Mouse (Mus musculus): ENCODE measurements around the gene 3110082I17Rik. TPM values are rescaled to one million over a fixed set of nuclear protein-coding genes. Genes with fewer than 3 reads are reported as not detected.

Gene 3110082I17Rik
- polyA plus RNA-seq, 1 experiment from 2014 or later, result 15.7 TPM

DNA sequence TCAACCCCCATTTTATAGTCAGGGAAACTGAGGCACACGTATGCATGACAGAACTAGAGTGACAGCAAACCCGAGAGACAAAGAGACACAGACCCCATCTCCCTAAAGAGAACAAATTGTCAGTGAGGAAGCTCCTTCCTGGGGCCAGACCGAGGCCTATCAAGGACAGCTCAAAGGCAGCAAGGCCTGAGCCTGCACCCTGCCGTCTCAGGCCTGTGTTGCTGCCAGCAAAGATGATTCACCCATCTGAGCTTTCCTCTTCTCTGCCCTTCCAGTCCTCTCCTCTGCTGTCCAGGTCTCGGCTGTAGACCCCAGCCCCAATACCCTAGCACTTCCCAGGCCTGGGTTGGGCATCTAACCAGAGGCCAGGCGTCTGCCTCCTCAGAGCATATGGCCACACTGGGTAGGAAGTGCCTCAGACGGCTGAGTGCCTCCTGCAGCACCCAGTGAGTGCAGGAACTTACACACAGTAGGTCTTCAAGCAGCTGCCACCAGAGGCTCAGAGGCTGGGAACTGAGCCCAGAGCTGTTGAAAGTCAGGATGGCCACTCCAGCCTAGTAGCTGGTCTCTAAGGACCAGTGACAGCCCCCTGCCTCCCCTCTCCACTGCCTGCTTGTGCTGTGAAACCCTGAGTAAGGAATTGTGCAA, 133.2 kb downstream of the 3110082I17Rik start:
- Histone ChIP-seq H3K9me3 (replicated peaks) (no peaks in the 10 kb centered on the region), H3K36me3 (no peaks in the 10 kb centered on the region), H3K27ac (replicated peaks) (no peak overlapping the region), H3K4me3 (replicated peaks) (no peak overlapping the region), H3K27me3 (replicated peaks) (peaks cover 29% of the 10 kb centered on the region), H3K4me1 (peaks cover 34% of the 10 kb centered on the region), H3K4me2 (no peak overlapping the region), H3K9ac (replicated peaks) (no peak overlapping the region)
- no peak for ATAC-seq (ENCODE audit: low FRiP score)
- 76% methylated on average over 7 of the region's 7 CpGs for WGBS

DNA sequence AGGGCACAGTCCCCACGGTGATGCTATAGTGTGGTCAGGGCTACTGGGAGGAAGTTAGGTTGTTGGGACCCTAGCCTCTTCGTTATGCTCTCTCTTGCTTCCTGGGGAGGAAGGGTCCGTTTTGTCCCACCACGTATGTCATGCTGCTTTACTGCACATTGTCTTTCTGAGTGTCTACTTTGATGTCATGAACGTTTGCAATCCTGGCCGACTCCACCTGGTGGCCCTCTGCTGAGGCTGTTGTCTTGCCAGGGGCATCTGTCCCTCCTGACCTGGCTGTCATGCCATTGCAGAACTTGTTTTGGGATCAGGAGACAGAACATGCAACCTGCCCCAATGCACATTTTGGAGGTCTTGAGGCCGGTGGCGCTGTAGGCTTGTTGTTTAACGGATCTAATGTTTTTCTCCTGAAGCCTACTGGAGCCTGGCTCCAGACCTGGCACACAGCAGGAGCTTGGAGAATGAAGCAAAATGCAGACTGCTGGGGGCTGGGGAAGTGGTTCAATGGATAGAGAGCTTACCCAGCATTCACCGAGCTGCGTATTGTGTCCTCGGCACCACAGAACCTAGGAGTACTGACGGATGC, 134.1 kb downstream of the 3110082I17Rik start:
- Histone ChIP-seq H3K36me3 (no peaks in the 10 kb centered on the region), H3K9me3 (replicated peaks) (no peaks in the 10 kb centered on the region), H3K4me2 (peak overlapping the region; percentile 84), H3K9ac (replicated peaks) (no peak overlapping the region), H3K27ac (replicated peaks) (no peak overlapping the region), H3K27me3 (replicated peaks) (peaks cover 29% of the 10 kb centered on the region), H3K4me1 (peaks cover 34% of the 10 kb centered on the region), H3K4me3 (replicated peaks) (no peak overlapping the region)
- ATAC-seq (ENCODE audit: low FRiP score), result no peak
- 60% methylated on average over 13 of the region's 13 CpGs for WGBS

DNA sequence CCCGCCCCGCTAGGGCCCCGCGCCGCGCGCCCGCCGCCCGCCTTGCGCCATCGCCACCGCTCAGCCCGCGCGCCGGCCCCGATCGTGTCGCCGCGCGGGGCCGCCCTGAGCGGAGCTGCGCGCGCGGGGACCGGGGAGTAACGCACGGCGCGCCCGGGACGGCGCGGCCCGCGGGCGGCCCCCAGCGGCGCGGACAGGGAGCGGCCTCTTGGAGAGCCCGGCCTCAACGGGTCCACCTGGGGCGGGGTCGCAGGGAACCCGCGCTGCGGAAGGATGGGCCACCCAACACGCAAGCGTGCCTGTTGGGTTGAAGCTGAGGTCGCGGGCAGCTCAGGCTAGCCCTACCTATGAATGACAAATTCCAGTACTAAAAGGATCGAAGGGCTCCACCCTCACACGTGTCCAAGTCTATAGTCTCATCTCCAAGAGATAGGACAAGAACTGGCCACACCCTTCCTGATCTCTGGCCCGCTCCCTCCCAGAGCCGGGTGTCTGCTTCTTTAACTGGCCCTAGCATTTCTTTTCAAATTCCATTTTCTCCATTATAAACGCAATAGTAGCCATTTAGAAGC, 134.8 kb downstream of the 3110082I17Rik start, which contains the start of gene Adap1:
TSS of gene Adap1 (minus strand) at position 228 of the 572 bp plus-strand sequence.
- peak; percentile 74 for ATAC-seq (ENCODE audit: low FRiP score)
- 3% methylated on average over 61 of the region's 61 CpGs for WGBS
- H3K9me3 ChIP-seq (replicated peaks), result no peaks in the 10 kb centered on the region
- H3K4me1 ChIP-seq, result peaks cover 34% of the 10 kb centered on the region
- H3K4me2 ChIP-seq, result peak within 1 kb of the TSS; percentile 84
- H3K27ac ChIP-seq (replicated peaks), result peak within 1 kb of the TSS; percentile 82
- H3K9ac ChIP-seq (replicated peaks), result peak within 1 kb of the TSS; percentile 89
- H3K36me3 ChIP-seq, result no peaks in the 10 kb centered on the region
- peaks cover 29% of the 10 kb centered on the region for H3K27me3 ChIP-seq (replicated peaks)
- peak within 1 kb of the TSS; percentile 76 for H3K4me3 ChIP-seq (replicated peaks)

DNA sequence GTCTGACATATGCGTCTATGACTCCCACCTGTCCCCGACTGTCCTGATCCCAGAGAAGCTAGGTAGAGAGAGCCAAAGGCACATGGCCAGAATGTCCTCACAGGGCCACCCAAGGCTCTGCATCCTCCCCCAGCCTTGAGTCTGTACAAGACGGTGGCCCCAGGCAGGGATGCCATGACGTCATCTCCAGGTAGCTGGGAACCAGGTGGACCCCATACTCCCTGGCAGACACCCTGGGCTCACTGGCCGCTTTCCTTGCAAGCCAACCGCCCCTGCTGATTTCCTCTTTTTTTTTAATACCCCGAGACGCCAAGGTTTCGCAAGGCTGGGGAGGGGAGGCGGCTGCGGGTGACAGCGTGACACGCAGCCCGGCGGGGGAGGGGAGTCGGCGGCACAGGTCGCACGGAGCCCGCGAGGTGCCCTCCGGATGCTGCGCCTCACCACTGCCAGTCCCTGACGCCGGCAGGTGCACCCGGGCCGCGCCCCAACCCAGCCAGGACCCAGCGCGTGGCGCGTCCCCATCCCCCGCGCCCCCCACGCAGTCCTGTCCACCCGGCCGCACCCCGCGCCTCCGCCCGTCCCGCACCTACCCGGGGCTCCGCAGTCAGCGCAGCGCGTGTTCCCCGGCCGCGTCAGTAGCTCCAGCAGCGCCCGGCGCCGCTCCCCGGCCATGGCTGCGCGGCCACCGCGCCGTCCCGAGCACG, 135.5 kb downstream of the 3110082I17Rik start:
- Histone ChIP-seq H3K4me1 (peaks cover 34% of the 10 kb centered on the region), H3K36me3 (no peaks in the 10 kb centered on the region), H3K27me3 (replicated peaks) (peaks cover 29% of the 10 kb centered on the region), H3K27ac (replicated peaks) (peak overlapping the region; percentile 82), H3K4me3 (replicated peaks) (peak overlapping the region; percentile 76), H3K9me3 (replicated peaks) (no peaks in the 10 kb centered on the region), H3K4me2 (peak overlapping the region; percentile 84), H3K9ac (replicated peaks) (peak overlapping the region; percentile 89)
- peak; percentile 63 for ATAC-seq (ENCODE audit: low FRiP score)
- 2% methylated on average over 55 of the region's 62 CpGs for WGBS

DNA sequence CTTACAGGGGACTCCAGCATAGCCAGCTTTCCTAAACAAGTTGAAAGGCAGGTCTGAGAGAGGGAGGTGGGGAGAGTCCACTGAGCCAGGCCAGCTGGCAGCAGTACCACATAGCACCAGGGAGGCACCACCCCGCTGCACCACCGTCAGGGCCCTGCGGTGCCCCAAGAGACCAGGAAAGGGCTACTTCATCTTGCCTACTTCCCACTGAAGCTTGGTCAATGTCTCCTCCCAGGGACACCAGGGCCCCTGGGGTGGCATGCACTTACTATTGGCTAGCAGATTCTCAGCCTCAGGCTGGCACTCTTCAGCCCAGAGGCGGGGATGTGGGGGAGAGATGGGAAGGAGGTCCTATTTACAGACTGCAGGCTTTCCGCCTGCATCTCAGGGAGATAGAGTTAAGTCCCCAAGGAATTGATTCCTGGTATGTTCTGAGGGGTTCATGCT, 136.3 kb downstream of the 3110082I17Rik start:
- Histone ChIP-seq H3K4me3 (replicated peaks) (peak overlapping the region; percentile 76), H3K9me3 (replicated peaks) (no peaks in the 10 kb centered on the region), H3K36me3 (no peaks in the 10 kb centered on the region), H3K27me3 (replicated peaks) (peaks cover 29% of the 10 kb centered on the region), H3K4me1 (peaks cover 34% of the 10 kb centered on the region), H3K27ac (replicated peaks) (peak overlapping the region; percentile 82), H3K9ac (replicated peaks) (peak overlapping the region; percentile 89), H3K4me2 (peak overlapping the region; percentile 84)
- peak; percentile 27; the same call in 1 of the 2 replicates for ATAC-seq (ENCODE audit: low FRiP score)
- whole genome bisulfite sequencing, result 53% methylated on average over 5 of the region's 5 CpGs

DNA sequence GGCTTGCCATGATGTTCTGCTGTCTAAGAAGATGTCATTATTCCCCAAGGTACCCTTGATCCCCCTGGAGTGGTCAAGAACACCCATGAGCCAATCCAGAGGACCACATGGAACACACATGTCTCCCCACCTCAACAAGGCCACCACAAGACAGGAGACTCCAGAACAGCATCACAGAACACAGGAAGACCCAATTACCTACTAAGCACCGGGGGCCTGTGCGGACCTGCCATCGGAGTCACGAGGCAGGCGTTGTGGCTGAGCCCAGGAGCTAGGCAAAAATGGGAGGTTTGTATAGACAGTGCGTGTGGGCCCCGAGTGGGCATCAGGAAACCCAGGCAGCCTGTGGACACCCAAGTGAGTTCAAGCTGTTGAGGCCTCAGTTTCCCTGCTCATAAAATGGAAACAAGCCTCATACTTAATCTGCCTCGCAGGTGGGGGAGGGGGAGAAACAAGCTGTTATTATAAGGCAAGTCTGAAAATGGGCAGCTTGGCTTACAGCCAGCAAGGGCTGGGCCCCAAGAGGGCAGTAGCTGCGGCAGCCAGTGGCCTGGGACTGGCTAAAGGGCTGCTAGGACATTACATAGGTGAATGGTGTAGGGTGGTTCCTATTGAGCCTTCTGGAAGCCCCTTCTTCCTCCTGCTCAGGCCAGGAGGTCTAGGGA, 136.9 kb downstream of the 3110082I17Rik start:
- peaks cover 29% of the 10 kb centered on the region for H3K27me3 ChIP-seq (replicated peaks)
- WGBS, result 82% methylated on average over 9 of the region's 9 CpGs
- peak overlapping the region; percentile 76 for H3K4me3 ChIP-seq (replicated peaks)
- no peak overlapping the region for H3K27ac ChIP-seq (replicated peaks)
- no peaks in the 10 kb centered on the region for H3K36me3 ChIP-seq
- H3K4me2 ChIP-seq, result peak overlapping the region; percentile 84
- no peaks in the 10 kb centered on the region for H3K9me3 ChIP-seq (replicated peaks)
- H3K9ac ChIP-seq (replicated peaks), result 0 out of 2 replicates have a peak overlapping the region, but pooled peaks have one; percentile 89
- H3K4me1 ChIP-seq, result peaks cover 34% of the 10 kb centered on the region
- no peak for ATAC-seq (ENCODE audit: low FRiP score)

DNA sequence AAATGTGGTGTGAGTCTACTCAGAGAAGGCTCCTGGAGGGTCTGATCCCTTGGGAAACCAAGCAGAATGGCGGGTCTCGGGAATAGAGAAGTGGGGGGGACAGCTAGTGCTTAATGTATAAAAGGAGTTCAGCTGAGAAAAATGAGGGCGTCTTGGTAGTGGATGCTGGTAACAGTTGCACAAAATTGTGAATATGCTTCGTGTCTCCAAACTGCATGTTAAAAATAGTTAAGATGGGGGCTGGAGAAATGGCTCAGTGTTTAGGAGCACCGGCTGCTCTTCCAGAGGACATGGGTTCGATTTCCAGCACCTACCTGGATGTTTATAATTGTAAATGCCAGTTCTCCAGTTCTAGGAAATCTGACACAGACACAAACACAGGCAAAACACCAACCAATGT, 139.0 kb downstream of the 3110082I17Rik start:
- no peaks in the 10 kb centered on the region for H3K36me3 ChIP-seq
- H3K27ac ChIP-seq (replicated peaks), result no peak overlapping the region
- no peak overlapping the region for H3K4me2 ChIP-seq
- 86% methylated on average over 6 of the region's 6 CpGs for WGBS
- no peak for ATAC-seq (ENCODE audit: low FRiP score)
- H3K4me1 ChIP-seq, result peaks cover 34% of the 10 kb centered on the region
- no peak overlapping the region for H3K9ac ChIP-seq (replicated peaks)
- peaks cover 24% of the 10 kb centered on the region for H3K27me3 ChIP-seq (replicated peaks)
- no peaks in the 10 kb centered on the region for H3K9me3 ChIP-seq (replicated peaks)
- no peak overlapping the region for H3K4me3 ChIP-seq (replicated peaks)

DNA sequence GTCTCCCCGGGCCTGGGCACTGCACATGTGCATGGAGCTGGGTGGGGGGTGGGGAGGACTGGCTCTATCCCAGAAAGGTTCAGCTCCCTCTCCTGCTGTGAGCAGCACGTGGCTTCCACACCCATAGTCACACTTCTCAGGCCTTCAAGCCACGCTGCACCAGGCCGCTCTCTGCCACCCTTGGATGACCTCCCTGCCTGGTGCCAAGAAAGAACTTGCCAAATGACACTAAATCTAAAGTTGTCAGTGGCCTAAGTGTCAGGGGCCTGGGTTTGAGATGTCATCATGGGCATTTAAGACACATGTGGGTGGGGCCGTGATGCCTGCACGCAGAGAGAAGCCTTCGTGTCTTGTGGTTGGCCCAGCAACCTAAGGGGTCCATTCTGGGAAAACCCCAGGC, 139.9 kb downstream of the 3110082I17Rik start:
- Histone ChIP-seq H3K36me3 (no peaks in the 10 kb centered on the region), H3K4me2 (no peak overlapping the region), H3K4me3 (replicated peaks) (no peak overlapping the region), H3K4me1 (peaks cover 26% of the 10 kb centered on the region), H3K9me3 (replicated peaks) (no peaks in the 10 kb centered on the region), H3K27ac (replicated peaks) (no peak overlapping the region), H3K9ac (replicated peaks) (no peak overlapping the region), H3K27me3 (replicated peaks) (peaks cover 16% of the 10 kb centered on the region)
- ATAC-seq (ENCODE audit: low FRiP score), result no peak
- 72% methylated on average over 7 of the region's 7 CpGs for WGBS

DNA sequence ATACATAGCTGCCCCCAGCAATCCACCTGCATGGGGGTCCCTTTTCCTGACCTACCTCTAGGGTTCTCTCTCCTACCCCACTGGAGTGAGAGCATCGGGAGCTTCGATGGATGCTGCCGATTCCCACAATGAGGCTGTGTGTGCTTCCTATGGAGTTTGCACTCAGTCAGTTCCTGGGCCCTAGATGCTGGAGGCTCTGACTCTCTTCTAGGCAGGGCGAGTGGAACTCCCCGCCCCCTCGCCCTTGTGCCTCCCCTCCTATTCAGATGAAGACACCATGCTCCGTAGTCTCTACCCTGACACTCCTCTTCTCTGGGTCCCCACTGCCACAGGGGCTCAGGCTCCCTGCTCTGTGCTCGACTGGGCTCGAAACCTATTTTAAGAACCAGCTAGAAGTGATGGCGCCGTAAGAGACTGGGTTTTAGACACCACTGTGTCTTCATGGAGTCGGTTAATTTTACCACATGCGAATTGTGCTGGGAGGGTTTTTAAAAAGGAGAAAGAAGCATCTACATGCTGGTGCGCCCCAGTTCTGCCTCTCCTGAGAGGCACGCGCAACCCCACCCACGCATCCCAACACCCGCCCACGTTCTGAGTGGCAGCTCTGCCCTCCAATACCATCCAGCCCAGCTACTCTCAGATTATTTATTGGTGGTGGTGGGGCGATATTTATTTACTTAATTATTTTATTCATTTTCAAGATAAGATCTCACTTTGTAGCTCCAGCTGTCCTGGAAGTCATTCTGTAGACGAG, 142.4 kb downstream of the 3110082I17Rik start:
- Histone ChIP-seq H3K4me2 (no peak overlapping the region), H3K4me1 (peaks cover 5% of the 10 kb centered on the region), H3K9ac (replicated peaks) (no peak overlapping the region), H3K9me3 (replicated peaks) (no peaks in the 10 kb centered on the region), H3K4me3 (replicated peaks) (no peak overlapping the region), H3K27me3 (replicated peaks) (peaks cover 3% of the 10 kb centered on the region), H3K27ac (replicated peaks) (no peak overlapping the region), H3K36me3 (no peaks in the 10 kb centered on the region)
- WGBS, result 67% methylated on average over 21 of the region's 21 CpGs
- ATAC-seq (ENCODE audit: low FRiP score), result no peak

DNA sequence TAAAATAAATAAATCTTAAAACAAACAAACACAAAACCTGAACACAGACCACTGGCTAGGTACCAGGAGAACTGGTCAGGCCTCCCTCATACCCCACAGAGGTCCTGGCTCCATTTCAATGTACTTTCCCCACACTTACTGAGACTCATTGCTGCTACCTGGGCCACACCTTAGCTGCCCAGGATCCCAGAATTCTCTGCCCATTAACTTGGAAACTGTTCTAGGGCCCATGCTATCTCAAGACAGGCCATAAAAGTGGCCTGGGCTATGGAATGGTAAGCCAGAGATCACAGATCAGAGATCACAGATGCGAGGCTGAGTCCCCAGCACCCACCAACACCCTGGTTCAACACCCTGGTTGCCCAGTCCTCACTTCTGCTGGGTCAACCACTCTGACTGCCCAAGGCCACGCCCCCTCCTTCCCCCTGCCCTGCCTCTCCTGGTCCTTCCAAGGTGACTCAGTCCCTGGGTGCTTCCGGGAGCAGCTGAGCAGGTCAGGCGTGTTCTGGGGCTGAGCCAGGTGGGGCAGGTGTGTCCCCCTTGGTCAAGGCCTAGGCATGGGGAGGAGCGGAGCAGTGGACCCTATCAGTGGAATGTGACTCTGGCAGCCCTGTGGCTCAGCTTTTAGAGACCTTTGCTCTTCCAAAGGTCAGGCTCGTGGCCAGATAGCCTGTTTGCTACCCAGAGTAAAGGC, 143.2 kb downstream of the 3110082I17Rik start:
- H3K27me3 ChIP-seq (replicated peaks), result no peaks in the 10 kb centered on the region
- 84% methylated on average over 6 of the region's 6 CpGs for WGBS
- no peaks in the 10 kb centered on the region for H3K9me3 ChIP-seq (replicated peaks)
- no peaks in the 10 kb centered on the region for H3K4me1 ChIP-seq
- no peaks in the 10 kb centered on the region for H3K36me3 ChIP-seq
- no peak overlapping the region for H3K4me2 ChIP-seq
- H3K27ac ChIP-seq (replicated peaks), result no peak overlapping the region
- ATAC-seq (ENCODE audit: low FRiP score), result no peak
- H3K9ac ChIP-seq (replicated peaks), result no peak overlapping the region
- no peak overlapping the region for H3K4me3 ChIP-seq (replicated peaks)
